Mouse (Mus musculus) B cell, adult 2 months (primary cell): Measurements from ENCODE around the gene Dpf3.

Experiments
- DNase-seq, 2 experiments: peaks; one replicate each; pipeline ENCODE4 v3.0.0; 2022

Gene Dpf3

DNA sequence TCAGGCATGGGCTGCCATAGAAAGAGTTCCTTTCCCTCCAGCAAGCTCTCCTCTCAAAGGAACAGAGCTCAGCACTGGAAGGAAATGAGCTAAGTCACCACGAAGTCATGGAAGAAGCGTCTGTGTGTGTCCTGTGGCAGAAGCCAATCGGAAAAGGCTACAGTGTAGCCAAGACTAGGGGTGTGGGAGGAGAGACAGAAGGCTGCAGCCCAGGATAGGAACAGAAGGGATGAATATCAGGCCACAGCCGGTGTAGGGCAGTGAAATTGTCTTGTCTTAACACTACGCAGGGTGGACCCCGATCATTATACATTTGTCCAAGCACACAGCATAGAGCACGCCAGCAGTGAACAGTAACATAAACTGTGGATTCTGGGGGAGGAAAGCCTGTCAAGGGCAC, 157.5 kb downstream of the Dpf3 start:
- no peak for DNase-seq

DNA sequence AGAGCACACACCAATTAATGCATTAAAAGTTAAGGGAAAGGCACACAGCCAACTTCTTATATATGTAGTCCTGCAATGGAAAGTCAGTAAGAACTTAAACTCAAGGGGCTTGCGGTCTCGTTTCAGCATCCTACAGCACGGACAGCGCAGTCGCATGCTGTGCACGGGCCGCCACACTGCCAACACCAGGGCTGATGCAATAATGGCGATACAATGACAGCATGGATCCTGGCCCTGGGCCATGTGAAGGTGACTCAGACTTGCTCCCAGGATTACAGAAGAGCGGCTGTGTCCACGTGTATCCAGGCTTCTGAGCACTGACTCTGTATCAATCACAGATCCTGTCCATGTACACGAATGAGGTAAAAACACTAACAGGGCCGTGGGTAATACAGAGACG, 158.6 kb downstream of the Dpf3 start:
- DNase-seq: no peak

DNA sequence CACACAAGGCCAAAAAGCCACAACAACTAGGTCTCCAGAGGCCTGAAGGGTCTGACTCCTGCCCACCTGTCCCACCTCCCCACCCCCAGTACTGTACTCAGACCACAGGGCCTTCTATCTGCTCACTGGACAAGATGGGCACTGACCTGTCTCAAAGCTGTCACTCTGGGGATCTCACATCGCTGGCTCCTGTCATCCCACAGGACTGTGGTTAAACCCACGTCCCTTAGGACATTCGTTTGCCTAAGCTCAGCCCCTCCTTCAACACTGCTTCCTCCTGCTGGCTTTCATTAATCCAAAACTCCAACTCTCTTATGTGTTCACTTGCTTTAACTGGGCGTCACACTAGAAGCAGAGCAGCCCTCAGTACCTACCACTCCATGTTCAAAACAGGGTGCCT, 159.0 kb downstream of the Dpf3 start:
- DNase-seq: no peak

DNA sequence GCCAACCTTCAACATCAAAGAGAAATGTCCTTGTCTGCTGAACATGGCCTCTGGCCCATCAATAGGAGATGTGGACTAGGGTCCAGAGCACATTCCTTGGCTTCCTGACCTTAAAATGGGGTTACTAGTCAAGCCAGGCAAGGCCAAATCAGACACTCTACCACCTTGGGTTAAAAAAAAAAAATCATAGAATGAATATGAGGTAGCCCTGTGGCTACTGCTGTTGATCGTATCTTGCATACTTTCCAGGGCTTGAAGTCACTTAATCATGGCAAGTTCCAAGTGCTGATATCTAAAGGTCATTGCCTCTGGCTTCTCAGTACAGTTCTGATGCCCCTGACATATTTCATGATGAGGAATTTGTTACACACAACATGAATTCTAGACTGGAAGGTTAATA, 160.1 kb downstream of the Dpf3 start:
- no peak for DNase-seq

DNA sequence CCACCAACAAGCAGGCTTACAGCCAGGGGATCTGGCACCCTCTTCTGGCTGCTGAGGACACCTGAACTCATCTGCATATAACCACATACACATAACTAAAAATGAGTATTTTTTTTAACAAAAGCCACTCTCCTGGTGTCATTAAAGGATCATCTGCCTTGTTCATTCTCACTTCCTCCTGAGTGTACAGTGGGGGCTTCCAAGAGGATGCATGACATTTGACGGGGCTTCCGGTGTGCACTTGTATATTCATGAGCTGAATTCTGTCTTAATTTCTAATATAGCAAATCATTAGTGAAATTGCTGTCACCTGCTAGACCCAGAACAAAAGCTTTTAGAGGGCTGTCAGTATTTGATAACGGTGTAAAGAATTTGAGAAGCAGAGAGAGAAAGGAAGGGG, 166.8 kb downstream of the Dpf3 start:
- no peak for DNase-seq

DNA sequence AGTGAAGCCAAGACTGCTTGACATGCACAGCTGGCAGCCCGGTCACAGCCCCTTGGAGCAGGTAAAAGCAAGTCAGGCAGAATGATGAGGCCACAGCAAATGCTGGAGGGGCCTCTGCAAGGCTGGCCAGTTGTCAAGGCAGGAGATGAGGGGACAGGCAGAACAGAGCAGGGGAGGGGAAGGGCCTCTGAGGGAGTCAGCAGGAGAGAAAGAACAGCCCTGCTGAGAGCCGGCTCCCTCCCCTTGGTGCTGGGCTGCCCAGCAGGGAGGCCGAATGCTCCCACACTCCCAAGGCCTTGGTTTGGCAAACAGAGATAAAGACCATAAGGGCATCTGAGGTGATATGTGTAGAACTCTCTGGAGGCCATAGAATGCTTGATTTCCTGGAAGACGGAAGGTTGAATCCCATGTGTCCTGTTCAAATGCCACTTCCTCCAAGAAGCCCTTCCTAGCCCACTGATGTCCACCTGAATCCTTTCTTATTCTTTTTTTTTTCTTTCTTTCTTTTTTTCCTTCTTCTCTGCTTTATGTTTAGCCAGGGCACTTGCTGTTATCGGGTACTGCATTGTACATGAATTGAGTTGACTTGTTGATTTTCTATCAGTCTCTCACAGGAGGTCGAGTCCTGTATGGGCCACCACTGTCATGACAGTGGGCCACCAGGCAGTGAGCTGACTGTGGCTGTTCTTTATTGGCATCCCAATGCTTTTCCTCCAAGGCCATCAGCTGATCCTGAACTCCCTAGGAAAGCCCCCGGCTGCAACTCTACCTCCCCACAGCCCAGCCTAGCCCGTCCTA, 169.7 kb downstream of the Dpf3 start:
- DNase-seq: no peak

DNA sequence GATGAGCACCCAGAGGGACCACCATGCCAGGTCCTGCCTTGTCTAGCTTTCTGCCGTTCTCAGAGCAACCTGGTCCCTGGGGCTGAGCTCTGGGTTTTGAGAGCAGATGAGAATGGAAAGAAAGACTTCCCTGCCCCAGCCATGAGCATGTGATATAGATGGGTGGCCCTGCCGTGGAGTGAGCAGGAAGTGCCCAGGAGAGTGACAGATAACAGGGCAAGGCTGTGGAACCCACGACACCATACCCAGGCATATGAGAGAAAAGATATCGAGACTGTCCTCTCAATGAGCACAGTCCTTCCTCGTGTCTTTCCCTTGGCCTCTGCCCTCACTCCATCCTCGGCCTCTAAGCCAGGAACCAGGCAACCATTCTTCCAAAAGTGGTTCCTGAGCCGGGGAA, 172.8 kb downstream of the Dpf3 start:
- no peak for DNase-seq

DNA sequence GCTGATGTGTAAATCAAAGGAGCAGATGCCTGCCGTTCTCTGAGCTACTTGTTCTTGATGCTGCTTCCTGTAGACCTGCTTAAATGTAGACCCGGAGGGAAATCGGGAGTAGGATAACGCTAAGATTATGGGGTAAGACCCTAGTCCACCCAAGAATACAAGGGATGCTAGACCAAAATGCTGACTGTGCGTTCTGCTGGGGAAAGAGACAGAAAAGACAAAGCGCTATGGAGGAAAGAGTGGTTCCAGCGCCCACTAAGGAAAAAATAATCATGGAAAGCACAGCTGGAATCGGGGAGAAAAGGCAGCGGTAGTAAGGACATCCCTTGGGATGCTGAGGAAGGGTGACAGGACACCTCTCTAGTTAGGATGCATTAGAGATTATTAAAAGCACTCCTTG, 174.7 kb downstream of the Dpf3 start:
- DNase-seq: no peak

DNA sequence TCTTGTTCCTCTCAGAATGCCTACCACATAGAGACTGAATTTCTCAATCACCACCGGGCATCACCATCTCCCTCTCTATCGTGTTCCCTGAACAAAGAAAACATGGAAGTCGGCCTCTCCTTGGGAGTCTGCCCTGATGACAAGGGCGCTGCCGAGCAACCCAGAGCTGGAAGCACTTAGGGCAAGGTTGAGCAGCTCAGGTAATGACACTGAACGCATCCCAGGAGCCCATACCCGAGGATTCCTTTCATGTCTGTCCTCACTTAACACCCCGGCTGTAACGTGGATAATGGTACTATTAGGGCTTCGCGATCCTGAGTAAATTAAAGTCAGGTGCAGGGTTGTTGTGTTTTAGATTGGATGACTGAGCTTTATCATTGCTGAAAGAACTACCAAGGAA, 176.9 kb downstream of the Dpf3 start:
- no peak for DNase-seq

DNA sequence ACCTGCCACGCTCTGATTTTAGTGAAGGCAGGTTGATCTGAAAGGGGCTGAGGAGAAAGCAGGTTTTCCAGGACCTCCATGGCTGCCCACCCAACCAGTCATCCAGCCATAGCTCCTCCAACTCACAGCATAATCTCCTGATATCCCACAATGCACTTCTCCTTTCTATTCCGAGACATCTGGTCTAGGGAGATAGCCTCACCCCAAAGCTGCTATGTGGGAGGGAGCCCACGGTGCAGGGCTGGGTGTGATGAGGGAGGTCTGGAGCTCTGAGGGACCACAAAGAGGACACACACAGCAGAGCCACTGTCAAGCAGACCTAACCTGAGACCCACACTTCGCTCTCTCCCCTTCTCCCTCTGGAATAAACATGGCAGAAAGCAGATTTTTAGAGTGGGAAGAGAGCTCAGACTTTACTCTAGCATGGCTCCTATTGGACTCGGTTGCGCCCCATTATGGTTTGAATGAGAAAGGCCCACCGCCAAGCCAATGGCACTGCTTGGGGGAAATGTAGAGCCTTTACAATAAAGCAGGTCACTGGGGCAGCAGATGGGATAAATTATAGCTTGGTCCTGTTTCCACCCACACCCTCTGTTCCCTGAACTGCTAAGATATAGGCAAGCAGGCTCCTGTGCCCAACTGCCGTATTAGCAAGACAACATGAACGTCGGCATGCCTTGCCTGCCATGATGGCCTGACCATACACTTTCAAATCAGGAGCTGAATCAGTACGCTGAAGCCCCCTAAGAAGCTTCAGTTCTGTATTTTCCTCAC, 178.3 kb downstream of the Dpf3 start:
- DNase-seq: no peak

DNA sequence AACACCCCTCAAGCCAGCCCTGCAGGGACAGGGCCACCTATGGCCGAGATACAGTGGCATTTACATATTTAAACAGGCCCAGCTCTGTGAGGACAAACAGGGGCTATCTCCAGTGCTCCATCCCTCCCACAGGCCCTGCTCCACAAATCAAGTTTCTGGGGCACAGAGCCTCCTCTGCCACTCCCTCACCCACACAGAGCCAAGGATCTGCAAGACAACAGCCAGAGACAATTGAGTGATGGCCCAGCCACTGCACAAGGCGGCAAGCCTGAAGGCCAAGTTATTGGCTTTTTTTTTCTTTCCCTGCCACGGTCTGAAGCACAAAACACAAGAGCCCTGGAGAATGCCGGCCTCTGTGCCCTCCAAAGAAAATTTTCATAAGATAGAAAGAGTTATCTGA, 178.9 kb downstream of the Dpf3 start:
- DNase-seq: no peak

DNA sequence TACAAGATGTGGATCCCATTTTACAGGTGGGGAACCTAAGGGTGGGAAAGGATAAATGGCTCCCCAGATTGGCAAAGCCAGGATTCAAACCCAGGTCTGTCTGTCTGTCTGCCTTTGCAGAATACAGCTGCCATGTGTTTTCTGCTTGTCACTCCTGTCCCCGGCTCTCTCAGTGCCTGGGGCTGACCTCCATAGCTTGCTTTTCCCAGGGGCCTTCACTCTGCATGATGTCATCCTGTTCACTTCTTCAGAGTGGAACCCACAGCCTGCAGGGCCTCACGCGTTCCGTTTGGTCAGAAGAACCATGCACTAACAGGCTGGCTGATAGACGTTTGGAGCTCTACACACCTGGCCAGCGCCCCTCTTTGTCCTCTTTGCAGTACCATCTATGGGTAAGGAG, 184.3 kb downstream of the Dpf3 start:
- DNase-seq: no peak

DNA sequence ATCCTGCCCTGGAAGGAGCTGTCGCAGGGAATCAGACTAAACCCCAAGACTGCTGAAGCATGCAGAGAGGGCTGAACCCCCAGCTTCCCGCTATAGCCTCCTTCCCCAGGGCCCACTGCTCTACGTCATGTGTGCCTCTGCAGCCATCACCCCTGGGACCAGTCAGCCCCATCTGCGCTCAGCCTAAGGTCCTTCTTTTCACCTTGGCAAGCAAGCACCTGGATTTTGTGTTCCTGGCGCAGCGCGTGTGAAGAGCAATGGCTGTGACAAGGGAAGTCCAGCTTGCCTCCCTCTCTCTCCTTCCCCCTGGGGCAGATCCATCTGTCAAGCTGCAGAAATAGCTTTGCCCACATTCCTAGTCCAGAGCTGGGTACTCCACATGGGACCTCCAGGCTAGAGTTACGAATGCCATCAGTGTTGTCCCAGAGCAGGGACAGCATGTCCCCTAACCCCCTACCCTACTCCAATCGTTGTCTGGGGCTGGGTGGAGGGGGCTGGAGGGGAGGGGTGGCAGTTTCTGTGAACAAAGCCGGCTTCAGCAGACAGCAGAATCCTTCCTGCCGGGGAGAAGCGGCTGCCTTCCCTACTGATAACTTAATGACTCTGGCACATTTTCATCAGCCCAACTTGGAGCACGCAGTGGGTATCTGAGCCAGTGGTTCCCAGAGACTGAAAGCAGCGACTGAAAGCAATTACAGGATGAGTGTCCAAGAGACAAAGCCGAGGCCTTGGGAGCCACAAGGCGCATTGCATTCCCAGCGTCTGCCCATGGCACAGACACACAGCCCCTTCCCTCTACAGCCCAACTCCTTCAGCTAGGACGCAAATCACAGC, 185.0 kb downstream of the Dpf3 start:
- DNase-seq: no peak

DNA sequence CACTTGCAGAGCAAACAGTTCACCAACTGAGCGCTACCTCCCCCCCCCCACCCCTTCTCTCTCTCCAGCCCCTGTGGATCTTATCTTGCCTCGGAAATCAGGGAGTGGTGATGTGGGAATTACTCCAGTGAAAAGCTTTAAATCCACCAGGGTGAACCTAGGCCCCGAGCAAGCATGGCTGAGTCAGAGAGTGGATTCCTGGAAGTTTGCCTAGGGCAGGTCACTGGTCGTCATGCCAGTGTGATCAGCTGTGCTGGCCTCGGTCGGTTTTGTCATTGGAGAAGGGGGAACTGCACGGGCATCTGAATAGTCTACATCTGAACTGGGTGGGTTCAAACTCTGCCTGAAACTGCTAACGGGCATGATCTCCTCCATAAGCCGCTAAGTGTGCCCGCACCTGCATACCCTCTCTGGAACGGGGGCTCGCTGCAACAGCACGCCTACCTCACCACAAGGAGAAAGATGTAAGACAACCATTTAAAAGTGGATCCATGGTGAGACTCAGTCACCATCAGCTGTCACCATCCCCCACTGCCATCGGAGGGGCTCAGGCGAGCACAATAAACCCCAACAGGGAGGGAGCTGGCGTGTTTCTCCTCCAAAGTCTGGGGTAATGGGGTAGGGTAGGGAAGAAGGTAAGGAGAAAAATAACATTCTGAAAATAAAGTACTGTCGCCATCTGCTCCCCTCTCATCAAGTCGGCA, 185.7 kb downstream of the Dpf3 start:
- no peak for DNase-seq

DNA sequence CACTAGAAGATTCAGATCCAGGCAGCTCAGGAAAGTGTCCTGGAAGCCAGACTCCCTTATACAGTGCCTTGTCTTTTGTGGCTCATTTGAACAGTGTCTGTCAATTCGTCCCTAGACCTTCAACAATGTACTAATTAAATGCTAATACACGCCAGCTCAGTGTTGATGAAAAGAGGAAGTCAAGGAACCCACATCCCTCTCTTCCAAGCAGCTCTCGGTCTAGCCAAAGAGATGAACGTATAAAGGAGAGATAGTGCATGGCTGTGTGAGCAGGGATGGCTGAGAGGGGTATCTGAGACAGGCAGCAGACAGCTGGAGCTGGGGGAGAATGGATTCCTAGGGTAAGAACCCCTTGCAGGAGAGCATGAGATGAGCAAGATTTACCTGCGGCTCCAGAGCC, 189.2 kb downstream of the Dpf3 start:
- DNase-seq: no peak

DNA sequence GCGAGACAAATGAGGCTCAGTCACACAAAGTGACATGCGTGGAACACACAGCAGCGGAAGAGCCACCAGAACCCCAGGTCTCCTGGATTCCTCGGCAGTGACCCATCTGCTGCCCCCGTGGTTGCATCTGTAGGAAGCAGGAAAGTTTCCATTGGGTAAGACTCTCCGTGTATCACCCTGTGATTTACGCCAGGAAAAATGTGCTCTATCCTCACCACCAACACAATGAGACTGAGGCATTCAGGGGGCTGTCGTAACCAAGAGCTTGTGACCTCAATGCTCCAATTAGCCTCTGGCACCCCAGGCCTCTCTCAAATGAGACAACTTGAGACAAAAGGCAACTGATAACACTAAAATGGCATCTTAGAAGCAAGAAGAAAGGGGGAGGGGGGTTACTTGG, 192.5 kb downstream of the Dpf3 start:
- no peak for DNase-seq

DNA sequence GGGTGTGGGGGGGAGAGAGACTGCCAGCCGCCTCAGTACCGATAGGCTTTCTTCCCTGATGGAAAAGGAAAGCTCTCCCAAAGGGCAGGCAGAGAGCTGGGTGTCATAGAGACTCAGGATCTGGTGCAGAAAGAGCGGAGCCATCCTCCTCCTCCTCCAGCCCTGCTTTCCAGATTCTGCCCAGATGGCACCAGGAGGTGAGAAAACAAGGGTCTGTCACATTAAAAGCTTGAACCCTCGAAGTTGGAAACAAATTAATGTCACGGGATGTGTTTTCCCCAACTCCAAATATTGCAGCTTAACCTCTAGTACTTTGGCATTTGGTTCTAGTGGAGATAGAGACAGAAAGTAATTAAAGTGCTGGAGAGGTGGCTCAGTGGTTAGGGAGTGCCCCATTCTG, 195.6 kb downstream of the Dpf3 start:
- no peak for DNase-seq

DNA sequence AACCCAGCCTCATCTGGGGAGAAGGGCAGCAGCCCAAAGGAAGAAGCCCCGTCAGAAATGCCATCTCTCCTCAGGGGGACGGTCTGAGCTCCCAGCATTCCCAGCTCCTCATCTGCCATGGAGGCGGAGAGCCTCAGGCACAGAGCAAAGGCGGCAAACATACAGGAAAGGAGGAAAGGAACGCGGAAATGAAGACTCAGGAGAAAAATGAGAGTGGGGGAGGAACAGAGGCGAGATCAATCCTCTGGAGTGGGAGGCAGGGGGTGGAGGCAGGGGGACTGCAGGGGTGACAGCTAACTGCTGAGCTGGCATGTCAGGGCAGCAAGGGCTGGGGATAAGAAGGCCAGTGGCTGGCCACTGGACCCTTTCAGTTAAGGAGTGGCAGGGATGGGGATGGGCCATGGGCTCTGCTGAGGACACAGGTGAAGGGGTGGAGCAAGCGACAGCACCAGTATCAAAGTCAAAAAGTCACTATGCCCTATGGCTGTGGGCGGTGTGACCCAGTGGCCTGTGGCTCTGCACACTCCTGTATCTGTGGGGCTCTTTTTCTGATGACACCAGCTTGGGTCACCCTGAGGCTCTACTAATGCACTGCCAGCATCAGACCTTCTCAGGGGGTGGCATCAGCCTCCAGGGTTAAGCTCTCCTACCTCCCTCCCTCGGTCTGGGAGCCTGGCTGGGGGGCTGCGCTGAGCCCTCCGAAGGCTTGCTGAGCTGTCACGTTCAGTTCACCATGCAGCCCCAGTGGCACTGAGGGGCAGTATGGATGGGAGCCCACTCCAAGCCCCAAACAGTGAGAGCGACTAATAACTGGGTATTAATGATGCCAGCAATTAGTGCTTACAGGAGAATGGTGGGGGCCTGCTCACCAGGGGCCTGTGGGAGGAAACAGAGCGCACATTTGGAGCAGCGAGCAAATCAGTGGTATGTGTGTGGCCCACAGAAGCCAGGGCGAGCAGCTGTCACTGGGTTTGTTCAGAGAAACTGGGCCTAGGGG, 200.7 kb downstream of the Dpf3 start:
- DNase-seq: no peak

DNA sequence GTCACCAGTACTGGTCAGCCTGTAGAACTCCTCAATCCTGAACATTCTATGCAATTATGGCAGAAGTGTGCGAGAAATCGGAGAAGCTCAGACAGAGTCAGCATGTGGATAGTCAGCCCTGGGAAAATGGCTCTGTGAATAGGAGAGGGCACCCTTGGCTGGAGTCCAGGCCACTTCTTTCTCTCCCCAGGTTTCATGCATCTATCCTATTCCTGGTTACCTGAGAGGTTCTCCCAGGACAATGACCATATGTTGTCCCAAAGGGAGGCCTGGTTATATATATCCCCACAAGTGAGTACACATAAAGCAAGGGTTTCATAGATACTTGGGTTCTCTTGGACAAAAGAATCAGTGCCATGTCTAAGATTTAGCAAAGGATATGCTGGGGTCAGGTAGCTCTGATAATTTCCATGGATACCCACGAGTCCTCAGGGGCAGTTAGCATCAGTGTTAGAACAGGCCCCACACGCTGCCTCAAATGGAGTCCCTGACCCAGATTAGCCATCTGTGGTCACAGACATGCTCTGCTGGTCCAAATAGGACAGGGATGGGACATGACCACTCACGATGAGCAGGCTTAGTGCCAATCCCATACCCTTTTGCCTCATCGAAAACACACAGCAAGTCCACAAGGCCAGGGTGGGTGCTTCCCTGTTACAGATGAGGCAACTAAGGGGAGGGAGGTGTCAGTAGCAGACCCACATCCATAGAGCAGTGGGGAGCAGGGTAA, 203.8 kb downstream of the Dpf3 start:
- no peak for DNase-seq

DNA sequence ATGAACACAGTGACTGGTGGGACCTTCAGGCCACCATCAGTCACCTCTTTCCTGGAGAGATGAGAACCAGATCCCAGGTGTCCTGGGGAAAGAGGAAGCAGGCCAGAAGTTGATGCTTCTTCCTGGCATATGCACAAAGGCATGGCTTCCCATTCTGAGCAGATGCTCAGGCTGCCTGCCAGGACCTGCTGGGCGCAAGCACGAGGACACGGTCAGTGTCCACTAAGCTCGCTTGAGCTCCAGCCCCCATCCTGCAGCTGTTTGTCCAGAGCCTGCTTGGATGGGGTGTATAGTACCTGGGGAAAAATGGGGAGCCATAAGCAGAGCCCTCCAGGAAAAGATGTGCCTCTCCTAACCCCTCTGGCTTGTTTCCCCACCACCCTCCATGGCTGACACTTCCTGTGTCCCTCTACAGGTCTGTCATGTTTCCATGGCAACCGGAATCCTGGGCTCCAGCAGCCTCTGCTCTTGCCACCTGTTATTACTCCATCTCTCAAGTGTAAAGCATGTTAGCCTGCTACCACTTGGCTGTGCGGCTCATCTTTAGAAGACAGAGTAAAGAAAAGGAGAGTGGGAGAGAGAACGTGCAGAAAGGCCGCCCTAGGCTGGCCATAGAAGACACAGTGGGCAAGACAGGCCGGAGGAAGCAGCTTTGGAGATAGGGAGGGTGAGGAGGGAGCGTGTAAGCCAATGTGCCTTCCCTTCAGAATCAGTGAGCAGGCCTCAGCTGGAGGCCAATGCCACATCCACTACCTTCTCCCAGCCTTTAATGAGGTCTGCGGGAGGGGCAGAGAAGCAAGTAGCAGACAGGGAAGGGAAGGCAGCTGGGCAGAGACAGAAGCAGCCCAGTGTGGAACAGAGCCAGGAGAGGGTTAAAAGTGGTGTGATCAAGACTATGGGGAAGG, 209.7 kb downstream of the Dpf3 start:
- DNase-seq: no peak
